Mouse (Mus musculus) heart, postnatal 25 days (tissue): ENCODE data around the gene Tent5a. TPM values are rescaled to one million over a fixed set of nuclear protein-coding genes. Genes with fewer than 3 reads are reported as not detected.
A peak's percentile ranks its signal among the peaks of the same experiment; 100 is the strongest.

Source experiments
- DNase-seq: peaks from one replicate; pipeline ENCODE4 v3.0.0; 2022; ENCODE audit warnings: low spot score
- intact Hi-C: fragments of 180-260 bp; cut with DNase I; formaldehyde crosslinking; loops from one replicate; pipeline ENCODE4 v1.15.1; 2025
- total RNA-seq, 2 experiments: library from RNA; stranded (reverse); gene quantifications; 2 replicates each; pipeline ENCODE4 v1.2.3; 2021

Gene Tent5a
- 1 to 10 TPM; 7.8 to 8.4 TPM for total RNA-seq

DNA sequence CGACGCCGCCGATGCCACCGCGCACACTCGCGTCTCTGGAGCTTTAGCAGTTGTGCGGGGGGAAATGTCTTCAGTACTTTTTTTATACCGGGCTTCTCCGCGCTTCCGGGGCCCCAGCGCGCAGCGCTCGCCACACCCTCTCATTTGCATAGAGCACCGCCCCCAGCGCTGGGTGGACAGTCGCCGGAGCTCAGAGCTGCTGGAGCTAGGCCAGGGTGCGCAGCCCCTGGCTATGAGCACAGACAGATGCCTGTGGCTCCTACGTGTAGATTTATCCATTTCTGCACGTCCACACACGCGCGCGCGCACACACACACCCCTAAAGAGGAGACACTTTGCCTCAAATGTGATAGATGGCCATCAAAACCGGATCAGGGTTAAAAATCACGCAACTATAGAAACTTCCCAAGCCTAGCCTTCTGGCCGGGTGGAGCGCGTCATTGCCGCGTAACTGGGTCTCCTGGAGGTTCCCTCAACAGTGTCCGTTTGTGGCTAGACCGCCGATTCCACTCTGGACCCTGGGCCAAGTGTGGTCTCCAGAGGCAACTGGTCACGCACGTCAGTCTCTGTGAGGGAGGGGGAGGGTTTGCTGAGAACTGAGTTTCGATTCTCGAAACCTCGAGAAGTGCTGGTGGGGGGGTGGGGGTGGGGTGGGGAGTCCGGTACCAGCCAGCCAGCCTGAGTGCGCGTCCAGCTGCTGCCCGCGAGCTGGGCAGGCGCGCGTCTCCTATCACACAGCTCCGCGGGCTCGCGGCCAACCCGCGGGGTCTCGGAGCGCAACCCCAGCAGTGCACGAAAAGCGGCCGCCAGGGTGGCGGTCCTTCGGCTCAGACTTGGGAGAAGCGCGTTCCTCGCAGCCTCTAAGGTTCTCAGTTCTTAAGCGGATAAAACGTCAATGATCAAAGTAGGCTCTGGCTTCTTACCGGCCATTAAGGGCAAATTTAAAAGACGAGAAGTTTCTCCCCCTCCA lies at the start of gene Tent5a:
TSS of gene Tent5a (minus strand) at position 107 of the 970 bp plus-strand sequence.
- peak; percentile 76 for DNase-seq

DNA sequence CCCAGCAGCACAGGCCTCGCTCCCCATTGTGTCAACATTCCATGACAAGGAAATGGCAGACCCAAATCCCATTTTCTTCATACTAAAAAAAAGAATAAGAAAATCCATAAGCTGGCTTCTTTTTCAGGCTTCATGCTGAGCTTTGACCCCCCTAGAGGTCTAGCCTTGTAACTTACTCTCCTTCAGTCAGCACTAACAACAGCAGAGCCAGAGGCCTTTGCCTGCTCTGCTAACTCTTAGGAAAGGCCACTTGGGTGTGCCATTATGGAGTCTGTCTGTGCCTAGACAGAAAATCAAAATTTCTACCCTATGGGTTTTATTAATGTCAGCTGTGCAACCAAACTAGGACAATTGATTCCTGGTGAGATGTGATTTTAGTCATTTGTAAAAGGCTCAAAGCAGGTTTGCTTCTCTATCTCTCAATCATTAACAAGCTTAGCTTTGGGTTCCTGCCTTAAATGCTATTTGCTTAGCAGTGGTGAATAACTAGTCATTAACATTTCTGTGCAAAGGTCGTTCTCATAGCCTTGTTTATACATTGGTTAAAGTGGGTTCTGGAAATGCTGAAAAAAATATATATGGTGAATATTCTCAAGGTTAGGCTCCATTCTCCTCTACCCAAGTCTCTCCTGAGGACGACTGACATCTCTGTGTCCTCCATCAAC lies 49.6 kb upstream of the Tent5a start:
- no peak for DNase-seq
- intact Hi-C loops, result no loop called here

More for the DNA sequence above, at the start of gene Tent5a:
- intact Hi-C loops, result loop anchor here (2.0 to 5.0 kb wide), 5 partner anchors 360 to 1370 kb away; no protein-coding TSS in a partner anchor

DNA sequence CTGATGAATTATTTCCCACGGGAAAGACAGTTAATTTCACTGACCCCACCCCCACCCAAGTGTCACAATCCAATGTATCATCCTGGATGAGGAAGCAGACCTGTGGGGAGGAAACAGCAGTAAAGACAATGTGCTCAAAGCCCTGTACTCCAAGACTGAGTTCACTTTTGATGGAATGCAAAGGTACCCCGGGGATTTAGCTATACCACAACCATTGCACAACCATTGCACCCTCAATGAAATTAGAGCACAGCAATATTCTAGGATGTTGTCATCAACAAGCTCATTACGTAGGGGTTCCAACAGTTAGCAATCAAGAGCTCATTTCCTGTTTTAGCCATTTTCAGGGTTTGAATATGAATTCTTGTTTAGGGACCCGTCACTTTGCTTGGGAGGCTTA lies 48.0 kb upstream of the Tent5a start:
- intact Hi-C loops, result no loop called here
- no peak for DNase-seq

DNA sequence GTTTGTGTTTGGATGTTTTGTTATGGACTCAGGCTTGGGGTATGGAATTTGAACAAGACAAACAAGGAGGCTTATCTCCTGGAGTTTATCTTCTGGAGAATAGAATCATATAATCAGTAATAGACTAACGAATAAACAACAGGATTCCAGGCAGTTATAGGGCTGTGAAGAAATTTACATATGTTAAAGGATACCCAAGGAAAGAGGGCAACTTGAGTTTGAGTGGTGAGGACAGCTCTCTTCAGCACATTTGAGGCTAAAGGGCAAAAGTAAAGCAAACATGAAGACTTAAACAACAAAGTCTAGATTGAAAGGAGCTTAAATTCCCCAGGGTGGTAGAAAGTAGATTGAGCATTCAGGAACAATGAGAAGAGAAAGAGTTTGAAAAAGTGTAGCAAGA lies 44.9 kb upstream of the Tent5a start:
- intact Hi-C loops, result no loop called here
- no peak for DNase-seq

DNA sequence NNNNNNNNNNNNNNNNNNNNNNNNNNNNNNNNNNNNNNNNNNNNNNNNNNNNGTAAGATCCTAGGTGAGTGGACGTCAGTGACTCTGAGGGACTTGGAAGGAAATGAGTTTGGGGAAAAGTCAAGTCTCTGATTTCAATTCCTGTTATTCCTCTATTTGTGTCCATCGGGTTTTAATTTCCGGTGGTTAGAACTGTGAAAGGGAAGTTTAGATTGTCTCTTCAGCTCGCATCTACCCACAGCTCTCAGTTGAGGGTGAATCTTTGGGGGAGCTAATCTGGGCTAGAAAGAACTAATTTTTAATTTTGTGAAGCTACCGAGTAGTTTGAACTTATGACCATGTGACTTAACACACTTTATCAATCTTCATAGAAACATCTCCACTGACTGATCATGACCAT lies 42.4 kb upstream of the Tent5a start:
- no peak for DNase-seq
- intact Hi-C loops, result no loop called here

DNA sequence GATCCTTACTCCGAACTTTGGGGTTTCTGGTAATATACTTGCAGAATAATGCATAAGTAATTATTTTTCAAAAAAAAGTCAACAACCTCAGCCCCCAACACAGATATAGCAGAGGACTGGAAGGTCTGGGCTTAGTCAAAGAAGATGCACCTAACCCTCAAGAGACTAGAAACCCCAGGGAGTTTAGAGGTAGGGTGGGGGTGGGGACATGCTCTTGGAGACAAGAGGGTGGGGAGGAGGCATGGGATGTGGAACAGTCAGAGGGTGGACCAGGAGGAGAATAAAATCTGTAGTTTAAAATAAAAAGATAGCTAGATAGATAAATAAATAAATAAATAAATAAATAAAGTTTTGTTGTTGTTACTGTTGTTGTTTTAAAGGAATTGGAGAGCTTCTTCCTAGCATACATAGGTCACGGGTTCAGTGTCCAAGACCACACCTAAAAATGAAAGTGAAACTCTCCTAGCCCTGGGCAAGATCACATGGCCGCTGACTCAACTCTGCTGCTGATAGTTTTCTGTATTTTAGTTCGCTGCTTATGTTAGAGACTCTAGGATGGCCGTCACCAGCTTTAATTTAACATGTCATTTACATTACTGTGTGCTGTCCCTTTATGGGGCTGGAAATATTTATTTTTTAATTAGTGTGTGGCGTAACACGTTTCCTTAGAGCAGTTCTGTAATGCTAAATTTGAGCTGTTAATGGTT lies 30.2 kb upstream of the Tent5a start:
- DNase-seq, result no peak
- intact Hi-C loops, result no loop called here

DNA sequence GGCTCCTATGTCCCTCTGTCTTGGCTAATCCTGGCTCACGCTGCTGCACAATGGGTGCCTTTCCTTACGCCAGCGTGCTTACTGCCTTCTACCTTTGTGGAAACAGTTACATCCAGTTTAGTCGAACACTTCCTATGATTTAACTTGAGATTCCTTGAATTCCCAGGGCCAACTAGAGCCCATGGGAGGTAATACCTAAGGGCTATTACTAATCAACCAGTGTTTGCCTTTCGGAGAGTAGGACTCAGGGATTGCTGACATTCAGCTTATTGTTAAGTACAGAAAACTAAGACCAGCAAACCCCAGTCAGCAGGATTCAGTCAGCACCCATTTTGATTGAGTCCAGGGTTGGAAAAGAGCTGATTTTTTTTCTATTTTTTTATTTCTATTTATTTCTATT lies 28.4 kb upstream of the Tent5a start:
- no peak for DNase-seq
- intact Hi-C loops, result no loop called here

DNA sequence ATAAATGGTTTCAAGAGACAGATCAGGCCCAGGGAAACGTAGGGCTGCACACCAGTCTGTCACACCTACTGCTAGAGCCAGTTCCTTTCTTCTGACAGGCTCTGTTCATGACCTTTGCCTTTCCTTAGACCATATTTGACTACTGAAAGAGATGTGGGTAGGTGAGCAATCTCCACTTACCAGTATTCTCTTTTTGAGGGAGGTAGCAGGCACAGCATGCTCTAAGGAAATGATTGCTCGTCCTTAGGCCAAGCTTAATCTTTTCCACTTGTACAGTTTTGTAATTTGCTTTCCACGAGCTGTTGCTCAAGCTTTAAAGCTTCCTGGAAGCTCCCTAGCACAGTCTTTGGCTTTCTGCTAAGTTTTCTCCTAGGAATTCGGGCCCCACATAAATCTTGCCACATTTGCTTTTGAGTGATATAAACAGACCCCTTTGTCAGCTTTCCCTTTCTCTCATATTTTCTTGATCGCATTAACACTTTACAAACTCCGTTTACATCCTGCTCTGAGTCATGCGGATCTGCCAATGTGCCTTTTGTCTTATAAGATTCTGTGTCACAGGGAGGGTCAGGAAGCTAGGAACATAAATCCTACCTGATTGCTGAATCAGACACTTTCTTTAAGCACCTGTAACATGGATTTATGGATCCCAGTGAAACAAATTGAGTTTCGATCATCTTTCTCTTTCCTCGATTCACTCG lies 20.8 kb upstream of the Tent5a start:
- intact Hi-C loops, result no loop called here
- DNase-seq, result no peak

DNA sequence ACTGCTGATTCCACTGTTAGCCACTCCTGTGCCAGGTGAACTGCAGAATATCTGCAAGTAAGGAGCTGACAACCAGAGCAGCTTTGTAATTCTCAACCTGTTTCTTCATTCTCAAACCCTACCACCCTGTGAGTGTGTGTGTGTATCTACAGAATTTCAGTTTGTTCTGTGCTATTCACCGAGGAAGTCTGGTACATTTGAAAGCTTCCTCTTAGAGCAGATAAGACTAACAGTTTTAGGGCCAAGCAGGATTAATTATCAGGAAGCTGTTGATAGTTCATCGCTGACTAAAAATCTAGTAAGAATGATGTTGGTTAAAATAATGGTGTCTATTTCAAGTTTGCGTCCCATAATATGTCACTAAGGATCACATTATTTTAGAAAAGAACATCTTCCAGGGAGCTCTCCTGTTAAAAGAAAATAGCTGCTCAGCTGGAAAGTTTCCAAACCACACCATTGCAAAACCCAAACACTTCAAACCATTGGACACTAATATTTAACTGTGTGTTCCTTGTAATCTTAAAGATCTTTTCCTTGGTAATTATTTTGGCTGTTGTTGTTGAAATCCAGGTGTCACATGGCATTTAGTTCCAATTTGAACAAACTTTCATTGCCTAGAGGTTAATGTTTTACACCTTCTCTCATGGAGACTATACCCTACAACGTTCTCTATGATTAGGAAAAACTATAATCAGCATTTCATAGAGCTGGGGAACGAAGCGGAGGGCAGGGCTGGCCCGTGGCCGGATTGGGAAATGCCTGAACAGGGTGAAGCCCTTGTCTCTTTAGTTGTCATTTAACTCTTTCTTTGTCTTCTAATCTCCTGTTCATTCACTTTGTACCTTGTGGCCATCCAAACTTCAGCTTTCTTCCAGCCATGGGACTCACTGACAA lies 16.0 kb upstream of the Tent5a start:
- no peak for DNase-seq
- intact Hi-C loops, result no loop called here

DNA sequence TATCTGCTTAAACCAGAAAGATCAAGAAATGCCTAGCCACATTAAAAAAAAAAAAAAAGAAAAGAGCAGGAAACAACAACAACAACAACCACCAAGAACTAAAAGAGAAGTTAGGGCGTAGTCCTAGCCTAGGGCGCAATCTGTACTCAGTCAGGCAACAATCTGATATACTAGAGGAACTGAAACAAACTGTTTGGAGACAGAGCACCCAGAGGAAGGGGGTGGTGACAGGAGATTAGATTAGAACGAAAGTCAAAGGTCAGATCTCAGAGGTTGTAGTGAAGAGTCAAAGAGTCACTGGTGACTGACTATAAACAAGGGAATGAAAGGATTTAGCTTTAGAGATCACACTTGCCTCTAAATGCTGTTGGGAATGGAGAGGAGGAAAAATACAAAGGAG lies 13.2 kb upstream of the Tent5a start:
- intact Hi-C loops, result no loop called here
- DNase-seq, result no peak

DNA sequence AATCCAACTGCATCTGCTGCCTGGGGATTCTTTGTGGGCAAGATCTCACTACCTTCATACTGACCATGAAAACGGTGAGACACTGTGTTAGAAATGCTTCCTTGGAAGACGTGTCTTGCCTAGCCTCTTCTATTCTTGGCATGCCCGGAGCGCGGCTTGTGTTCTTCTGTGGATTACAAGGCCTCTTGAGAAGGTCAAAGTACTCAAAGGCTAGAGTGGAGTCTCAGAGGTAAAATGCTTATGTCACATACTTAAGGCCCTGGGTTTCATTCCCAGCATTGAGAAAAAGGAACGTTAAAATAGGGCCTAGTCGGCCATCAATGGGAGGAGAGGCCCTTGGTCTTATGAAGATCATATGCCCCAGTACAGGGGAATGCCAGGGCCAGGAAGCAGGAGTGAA lies 8.9 kb upstream of the Tent5a start:
- DNase-seq, result no peak

DNA sequence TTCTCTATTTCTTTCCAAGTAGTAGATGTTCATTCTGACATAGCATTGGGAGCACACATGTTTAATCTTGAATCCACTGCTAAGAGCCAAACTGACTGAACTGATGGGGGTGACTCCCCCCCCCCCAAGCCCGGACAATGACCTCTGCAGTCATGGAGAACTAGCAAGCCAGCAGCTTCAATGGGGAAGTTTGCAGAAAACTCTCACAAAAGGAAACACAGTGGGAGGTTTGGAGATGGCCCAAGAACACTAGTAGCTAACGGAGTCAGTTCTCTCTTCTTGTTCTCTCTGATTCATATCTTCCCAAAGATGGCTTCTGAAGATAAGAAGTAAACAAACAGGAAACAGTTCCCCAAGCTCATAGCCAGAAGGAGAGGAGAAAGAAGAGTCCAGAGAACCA lies 4.4 kb upstream of the Tent5a start:
- intact Hi-C loops, result no loop called here
- no peak for DNase-seq

More for the DNA sequence above, 8.9 kb upstream of the Tent5a start:
- intact Hi-C loops, result no loop called here

DNA sequence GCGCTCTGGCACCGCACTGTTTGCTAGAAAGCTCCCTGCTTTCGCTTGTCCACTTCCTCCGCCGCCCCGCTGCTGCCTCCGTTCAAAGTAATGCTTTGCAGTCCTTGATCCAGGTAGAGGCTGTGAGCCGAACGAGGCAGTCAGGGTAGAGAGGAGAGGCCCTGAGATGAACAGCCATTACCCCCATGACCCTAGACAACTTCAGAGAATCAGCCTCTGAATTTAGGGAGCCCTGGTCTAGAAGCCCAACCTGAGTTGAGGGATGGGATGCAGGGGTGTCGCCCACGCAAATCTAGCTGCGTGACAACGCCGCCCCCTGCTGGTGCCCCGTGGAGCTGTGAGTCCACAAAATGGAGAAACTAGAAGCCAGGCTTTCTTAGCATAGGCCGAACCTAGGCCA lies 1.1 kb upstream of the Tent5a start:
- peak; percentile 68 for DNase-seq
- intact Hi-C loops, result loop anchor here (2.0 to 5.0 kb wide), 5 partner anchors 359 to 1371 kb away; no protein-coding TSS in a partner anchor

DNA sequence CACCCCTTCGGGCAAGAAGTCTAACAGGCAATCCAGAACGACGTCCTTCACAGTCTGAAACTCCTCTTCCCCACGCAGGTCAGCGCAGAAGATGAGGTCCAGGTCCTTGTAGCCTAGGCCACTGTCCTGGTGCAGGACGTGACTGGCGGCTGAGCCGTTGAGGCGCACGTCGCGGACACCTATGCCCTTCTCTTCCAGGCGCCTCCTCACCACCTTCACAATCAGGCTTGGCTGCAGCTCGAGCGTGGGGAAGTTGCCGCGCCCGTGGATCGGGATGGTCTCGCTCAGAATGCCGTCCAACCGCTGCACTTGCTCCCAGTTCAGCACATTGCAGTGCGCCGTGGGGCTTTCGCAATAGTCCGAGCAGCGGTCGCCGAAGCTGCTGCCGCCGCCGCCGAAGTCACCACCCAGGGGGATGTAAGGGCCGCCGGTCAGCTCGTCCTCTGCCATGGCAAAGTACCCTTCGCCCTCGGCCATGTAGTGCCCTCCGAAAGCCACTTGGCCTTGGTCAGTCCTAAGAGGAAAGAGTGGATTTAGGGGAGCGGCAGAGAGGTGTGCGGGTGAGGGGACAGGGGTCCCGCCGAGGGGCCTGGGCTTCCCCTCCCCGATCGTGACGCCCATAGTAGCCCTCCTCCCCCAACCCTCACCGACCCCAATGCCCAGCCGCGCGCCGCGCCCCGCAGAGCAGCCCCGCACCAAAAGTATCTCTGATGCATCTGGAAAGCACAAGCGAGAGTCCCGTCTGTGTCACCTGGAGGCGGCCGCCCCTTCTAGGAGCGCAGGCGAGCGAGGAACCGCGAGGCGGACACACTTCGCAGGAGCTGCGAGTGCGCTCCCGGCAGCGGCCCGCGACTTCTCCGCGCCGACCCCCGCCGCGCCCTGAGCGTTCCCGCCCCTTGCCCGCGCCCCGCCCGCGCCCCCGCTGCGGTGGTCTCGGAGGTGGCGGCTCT lies 581 bp downstream of the Tent5a start:
- intact Hi-C loops, result loop anchor here (5.0 kb wide), 4 partner anchors 361 to 1369 kb away; no protein-coding TSS in a partner anchor
- DNase-seq, result peak; percentile 47

DNA sequence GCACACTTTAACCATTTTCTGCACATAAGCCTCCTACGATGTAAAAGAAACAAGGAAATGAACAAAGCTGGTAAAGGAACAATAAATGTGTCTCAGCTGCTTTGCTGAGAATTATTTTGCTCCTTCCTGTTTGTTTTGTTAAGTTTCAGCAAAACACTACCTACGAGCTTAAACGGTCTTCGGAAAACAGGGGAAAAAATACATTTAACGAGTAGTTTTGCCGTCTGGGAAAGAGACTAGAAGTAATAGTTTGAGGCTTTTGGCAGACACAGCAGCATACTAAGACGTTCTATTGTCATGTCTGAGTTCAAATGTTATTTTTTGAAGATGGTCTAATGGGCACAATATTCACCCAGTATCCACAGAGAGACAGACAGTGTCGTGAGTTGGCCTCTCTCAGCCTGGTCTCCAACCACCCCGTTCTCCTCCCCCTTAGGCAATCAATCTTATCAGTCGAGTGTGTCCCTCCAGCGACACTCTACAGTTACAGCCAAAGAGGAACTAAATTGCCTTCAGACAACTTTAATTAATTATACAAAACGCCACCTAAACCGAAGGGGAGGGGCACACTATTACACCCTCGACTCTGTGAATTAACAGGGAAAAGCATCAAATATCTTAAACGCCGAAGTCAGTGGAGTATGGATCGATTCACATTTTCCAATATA lies 1.8 kb downstream of the Tent5a start:
- no peak for DNase-seq
- intact Hi-C loops, result loop anchor here (5.0 kb wide), 4 partner anchors 362 to 1368 kb away; no protein-coding TSS in a partner anchor

DNA sequence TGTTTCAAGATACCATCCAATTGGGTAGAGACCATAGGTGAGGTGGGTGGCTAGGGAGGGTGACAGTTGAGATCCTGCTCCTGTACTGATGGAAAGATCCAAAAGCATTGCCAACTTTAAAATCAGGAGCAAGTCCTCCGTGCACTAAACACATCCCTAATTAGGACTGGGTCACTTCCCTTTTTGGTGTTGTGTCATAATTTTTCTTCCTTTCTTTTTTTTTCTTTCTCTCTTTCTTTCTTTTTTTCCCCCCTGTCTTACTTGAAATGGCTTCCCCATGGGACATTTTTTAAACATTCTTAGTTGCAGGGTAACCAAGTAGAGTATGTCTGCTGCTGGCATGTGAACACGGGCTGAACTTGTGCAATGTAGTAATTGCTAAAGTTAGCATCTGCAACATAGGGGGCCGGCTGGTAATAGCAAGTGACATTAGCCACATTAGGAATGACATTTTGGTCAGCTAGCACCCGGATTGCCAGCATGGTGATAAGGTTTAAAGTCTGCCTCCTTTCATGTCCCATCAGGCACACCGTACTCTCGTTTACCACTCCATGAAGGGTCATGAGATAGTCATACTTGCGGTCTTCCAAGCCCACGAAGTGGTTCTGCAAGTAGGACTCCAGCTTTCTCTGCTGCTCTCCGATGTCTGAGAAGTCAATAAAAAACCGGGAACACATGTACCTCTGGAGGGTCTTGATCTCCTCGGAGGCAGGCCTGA lies 2.8 kb downstream of the Tent5a start:
- intact Hi-C loops, result loop anchor here (5.0 kb wide), 1 partner anchor 192 kb away; no protein-coding TSS in a partner anchor
- DNase-seq, result no peak
